8 mouse cellular contexts compared by ENCODE assay signal in the genomic region with DNA sequence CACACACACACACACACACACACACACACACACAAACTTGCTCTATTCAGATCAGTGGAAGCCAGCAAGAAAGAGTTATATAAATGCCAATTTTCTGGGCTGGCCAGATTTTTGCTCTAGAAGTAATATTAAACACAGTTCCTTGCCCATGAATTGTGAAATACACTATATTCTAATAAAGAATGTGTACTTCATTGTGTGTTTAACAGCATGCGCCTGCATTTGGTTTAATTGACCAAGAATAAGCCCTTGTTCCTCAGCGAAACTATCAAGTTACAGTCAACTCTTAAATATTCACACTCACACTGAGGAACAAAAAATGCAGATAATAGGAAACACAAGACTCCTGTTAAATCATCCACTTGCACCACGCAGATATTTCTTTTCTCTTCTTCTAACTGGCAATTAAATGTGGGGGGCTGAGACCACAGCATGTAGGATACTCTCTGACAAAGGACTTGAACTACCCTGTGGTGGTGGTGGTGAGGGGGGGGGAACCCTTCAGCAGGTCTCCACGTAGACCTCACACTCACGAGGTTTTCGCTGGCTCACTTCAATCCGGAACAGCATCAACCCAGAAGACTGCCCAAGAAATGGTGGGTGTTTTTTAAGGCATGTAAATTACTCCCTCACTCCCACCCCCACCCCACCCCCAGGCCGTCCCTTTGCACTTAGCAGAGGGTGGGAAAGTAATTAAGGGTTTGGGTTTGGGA.
DNase-seq lines count a peak whose midpoint lies in the region; ATAC-seq lines count a peak whose summit lies in the region.

No protein-coding gene starts in this region.

- H3K4me2 ChIP-seq in heart, embryonic 11.5 days: 0 out of 2 replicates have a peak overlapping the region, but pooled peaks have one; percentile 8
- H3K4me2 ChIP-seq in midbrain, embryonic 12.5 days (replicated peaks): peak overlapping the region; percentile 85

- 40% methylated on average over 8 of the region's 8 CpGs for WGBS in heart, embryonic 11.5 days (ENCODE audit: insufficient replicate concordance)
- WGBS in hindbrain, embryonic 10.5 days: 14% methylated on average over 8 of the region's 8 CpGs
- WGBS in midbrain, embryonic 12.5 days: 9% methylated on average over 8 of the region's 8 CpGs

- peaks cover 27% of the 10 kb centered on the region for H3K4me1 ChIP-seq in heart, embryonic 11.5 days (ENCODE audit: control insufficient read depth, insufficient read depth, low read length)
- H3K4me1 ChIP-seq in hindbrain, embryonic 10.5 days (replicated peaks): peaks cover 91% of the 10 kb centered on the region
- H3K4me1 ChIP-seq in midbrain, embryonic 12.5 days: peaks cover 66% of the 10 kb centered on the region

- no peaks in the 10 kb centered on the region for H3K9me3 ChIP-seq in heart, embryonic 11.5 days (replicated peaks; ENCODE audit: control insufficient read depth, low read length)
- H3K9me3 ChIP-seq in hindbrain, embryonic 10.5 days: no peaks in the 10 kb centered on the region
- no peaks in the 10 kb centered on the region for H3K9me3 ChIP-seq in midbrain, embryonic 12.5 days

- H3K27ac ChIP-seq in heart, embryonic 11.5 days (ENCODE audit: low read depth, low read length): no peak overlapping the region
- peak overlapping the region; percentile 31 for H3K27ac ChIP-seq in hindbrain, embryonic 10.5 days
- no peak overlapping the region for H3K27ac ChIP-seq in midbrain, embryonic 12.5 days (replicated peaks)

- H3K36me3 ChIP-seq in heart, embryonic 11.5 days (ENCODE audit: control insufficient read depth, insufficient read depth, low read length): no peaks in the 10 kb centered on the region; the same call in 1 of the 2 replicates
- H3K36me3 ChIP-seq in hindbrain, embryonic 10.5 days: peaks cover 61% of the 10 kb centered on the region
- no peaks in the 10 kb centered on the region for H3K36me3 ChIP-seq in midbrain, embryonic 12.5 days

- no peak for ATAC-seq in heart, embryonic 11.5 days (replicated peaks; ENCODE audit: insufficient number of reproducible peaks, low FRiP score, low TSS enrichment)
- ATAC-seq in midbrain, embryonic 12.5 days (ENCODE audit: low FRiP score, low read depth): no peak

- no peak overlapping the region for H3K4me3 ChIP-seq in heart, embryonic 11.5 days (ENCODE audit: low read depth, low read length)
- peak overlapping the region; percentile 79; the same call in 1 of the 2 replicates for H3K4me3 ChIP-seq in hindbrain, embryonic 10.5 days
- no peak overlapping the region for H3K4me3 ChIP-seq in midbrain, embryonic 12.5 days

- H3K9ac ChIP-seq in heart, embryonic 11.5 days (ENCODE audit: low read depth, low read length): no peak overlapping the region
- no peak overlapping the region; the same call in 1 of the 2 replicates for H3K9ac ChIP-seq in midbrain, embryonic 12.5 days (replicated peaks)

- DNase-seq in heart, adult 11 months: no peak
- DNase-seq in Muller cell, postnatal 12 days (ENCODE audit: inconsistent ontology term): peak; percentile 69
- DNase-seq in hindbrain, embryonic 10.5 days (ENCODE audit: low spot score): peak; percentile 14
- no peak for DNase-seq in cerebellum, adult 18-20 months
- DNase-seq in yolk sac, embryonic 10.5 days (ENCODE audit: low spot score): no peak
- DNase-seq in urinary bladder, postnatal 10 days (ENCODE audit: low spot score): no peak

- H3K27me3 ChIP-seq in heart, embryonic 11.5 days (ENCODE audit: control insufficient read depth, insufficient read depth, low read length): no peaks in the 10 kb centered on the region
- H3K27me3 ChIP-seq in hindbrain, embryonic 10.5 days (ENCODE audit: insufficient read depth, poor library complexity, severe bottlenecking): peaks cover 42% of the 10 kb centered on the region
- peaks cover 32% of the 10 kb centered on the region for H3K27me3 ChIP-seq in midbrain, embryonic 12.5 days

Comparison
In these comparisons a context has a peak if more than half of its experiments do, and no peak if none do; other contexts are left out.
1. DNase-seq: peak in Muller cell, postnatal 12 days (single experiment) and hindbrain, embryonic 10.5 days (single experiment); none in heart, adult 11 months (single experiment), cerebellum, adult 18-20 months (0 of 2), yolk sac, embryonic 10.5 days (single experiment) and urinary bladder, postnatal 10 days (single experiment).